Mouse (Mus musculus): ENCODE measurements around the gene Hist1h4j.
"Not testable (repeated sequence)": the region's sequence is repeated elsewhere in the genome, so short reads cannot be mapped to it uniquely, and the experiment has no call there.

Hist1h4j gene

DNA sequence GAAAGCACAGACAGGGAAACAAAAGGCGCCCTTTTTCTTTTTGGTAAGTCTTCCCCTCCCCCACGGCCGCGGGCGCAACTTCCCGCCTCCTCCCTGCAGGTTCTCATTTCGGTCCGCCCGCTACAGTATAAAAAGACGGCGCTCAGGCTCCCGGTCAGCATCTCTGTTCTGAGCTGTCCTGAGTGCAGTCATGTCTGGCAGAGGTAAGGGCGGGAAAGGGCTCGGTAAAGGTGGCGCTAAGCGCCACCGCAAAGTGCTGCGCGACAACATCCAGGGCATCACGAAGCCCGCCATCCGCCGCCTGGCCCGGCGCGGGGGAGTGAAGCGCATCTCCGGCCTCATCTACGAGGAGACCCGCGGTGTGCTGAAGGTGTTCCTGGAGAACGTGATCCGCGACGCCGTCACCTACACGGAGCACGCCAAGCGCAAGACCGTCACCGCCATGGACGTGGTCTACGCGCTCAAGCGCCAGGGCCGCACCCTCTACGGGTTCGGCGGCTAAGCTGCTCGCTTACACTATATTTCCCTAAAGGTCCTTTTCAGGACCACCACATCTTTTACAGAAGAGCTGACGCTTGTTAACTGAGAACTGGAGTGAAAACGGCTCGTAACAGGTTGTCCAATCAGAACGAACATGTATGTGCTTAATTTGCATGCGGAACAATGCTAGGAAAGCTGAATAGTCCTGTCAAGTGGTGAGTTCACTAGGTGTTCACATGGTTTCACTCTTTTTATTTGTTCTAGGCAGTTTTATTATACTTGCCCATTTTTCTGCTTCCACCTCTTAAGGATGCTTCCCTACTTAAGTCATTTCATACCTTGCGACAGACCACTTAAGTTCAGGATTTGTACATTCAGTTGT, at the start of gene Hist1h4j:
Gene Hist1h4j, plus strand, starts transcription at position 159 of the 862 bp plus-strand sequence.
- DNase-seq, result peak; percentile 86

DNA sequence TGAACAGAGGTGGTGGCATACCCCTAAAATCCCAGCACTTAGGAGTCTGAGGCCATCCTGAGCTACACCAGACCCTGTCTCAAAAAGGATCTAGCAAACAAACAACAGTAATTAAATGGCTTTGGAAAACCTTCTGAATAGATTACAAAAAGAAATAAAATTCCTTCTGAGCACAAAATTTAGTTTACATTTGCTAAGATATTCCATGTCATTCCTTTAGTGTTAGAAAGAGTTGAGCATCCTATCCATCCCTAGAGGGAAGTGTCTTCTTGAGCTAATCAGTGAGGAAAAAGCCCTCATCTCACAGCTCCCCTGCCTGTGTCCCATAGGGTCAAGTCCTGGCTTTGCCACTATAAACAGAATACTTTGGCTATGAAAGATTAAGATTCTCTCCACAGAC, 37.1 kb upstream of the Hist1h4j start, which contains the start of gene Olfr1359:
Gene Olfr1359, plus strand, starts transcription at position 301 of the 400 bp plus-strand sequence.
- DNase-seq, result no peak

DNA sequence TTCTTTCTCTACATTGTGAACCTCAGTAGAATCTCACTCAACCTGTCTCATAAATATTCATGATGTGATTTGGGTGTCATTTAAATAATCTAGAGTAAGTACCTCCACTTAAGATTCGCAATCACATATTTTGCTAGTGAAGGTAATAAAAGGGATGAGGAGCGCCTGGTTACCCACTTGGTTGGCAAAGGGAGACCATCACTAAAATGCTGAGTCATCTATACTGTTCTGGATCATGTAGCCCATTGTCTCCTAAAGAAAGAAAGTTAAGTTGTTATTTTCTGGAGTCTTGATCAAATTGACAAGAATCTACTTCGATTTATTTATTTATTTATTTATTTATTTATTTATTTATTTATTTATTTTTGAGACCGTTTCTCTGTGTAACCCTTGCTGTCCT, 28.2 kb upstream of the Hist1h4j start:
- DNase-seq, result no peak

DNA sequence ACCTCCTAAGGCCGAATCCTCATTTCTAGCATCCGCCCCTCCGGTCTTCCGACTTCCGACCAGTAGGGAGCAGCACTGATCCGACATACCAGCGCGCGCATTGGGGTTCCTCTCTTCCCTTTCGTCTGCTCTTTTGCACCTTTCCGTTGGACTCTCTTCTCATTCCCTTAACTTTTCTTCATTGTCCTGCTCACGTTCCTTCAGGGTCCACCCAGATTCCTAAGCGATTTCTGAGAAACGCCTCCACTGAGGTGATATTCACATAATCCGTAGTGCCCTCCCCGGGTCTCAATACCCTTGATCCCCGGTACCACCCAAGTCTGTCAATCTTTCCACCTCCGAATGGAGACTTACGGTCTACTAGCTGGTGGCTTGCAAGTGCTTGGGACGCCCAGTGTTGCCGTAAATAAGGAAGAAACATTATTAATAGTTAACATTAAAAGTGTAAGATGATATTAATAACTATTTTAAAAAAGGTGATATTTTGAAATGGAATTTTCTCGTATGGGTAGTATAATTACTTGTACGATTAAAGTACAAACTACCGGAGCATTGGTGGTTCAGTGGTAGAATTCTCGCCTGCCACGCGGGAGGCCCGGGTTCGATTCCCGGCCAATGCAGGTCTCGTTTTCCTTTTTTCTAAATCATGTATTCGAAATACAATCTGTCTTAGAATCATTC, 24.7 kb upstream of the Hist1h4j start:
- peak; percentile 92 for DNase-seq

DNA sequence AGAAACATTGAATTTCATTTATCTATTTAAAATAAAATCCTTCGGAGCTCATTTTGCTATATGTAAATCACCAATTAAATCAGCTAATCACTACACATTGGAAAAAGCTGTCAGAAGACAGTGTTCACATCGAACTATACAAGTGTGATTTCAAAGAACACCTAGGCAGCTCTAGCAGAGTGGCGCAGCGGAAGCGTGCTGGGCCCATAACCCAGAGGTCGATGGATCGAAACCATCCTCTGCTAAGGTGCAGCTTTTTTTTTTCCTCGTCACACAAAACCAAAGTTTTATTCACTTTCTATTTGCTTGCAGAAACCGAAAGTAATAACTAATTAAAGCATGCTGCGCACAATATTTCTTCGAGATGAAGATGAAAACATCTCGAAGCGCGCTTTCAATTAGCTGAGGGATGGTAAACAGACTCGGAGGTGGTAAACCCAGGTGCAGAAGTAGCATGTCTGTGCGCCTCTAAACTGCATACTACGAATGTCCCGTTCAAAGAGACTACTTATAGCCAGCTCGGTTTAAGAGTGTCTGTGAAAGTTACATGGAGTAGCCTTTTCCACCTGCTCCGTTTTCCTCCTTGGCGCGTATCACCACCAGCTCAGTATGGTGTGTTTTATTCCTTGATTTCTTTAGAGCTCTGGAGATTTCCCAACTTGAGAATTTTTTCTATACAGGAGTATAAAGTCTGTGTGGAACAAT, 23.9 kb upstream of the Hist1h4j start:
- peak; percentile 82 for DNase-seq

DNA sequence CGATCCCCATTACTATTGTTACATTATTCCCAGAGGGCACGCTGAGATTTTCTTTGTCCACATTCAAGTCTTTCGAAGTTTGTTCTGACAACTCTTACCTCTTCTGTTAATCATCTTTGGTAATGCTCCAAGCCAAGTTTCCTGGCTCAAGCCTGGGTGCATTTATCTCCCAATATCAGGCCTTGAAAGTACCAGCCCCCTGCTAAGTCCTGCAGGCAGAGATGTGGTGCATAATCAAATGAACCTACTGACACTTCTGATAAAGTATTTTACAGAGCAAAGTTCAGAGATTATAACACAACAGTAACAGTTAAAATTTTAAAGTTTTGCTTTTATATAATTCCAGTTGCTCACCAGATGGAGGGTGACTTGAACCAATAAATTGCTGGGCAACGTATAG, 23.2 kb upstream of the Hist1h4j start:
- no peak for DNase-seq

DNA sequence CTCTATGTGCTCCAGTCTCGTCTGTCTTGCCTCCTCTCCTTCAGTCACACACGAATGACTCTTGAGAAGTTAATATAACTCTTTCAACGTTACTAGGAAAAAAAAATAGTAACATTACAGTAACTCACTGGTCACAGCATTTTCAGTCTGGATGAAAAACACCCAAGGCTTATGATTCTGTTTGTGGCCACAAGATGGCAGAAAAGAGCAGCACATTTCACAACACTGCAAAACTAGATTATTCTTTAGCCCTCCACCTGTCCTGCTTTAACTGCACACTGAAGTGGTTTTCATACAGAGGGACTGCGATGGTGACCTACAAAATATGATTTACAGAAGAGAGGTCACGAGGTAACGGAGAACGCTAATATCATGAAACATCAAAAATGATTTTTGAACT, 20.1 kb upstream of the Hist1h4j start:
- peak; percentile 72 for DNase-seq

DNA sequence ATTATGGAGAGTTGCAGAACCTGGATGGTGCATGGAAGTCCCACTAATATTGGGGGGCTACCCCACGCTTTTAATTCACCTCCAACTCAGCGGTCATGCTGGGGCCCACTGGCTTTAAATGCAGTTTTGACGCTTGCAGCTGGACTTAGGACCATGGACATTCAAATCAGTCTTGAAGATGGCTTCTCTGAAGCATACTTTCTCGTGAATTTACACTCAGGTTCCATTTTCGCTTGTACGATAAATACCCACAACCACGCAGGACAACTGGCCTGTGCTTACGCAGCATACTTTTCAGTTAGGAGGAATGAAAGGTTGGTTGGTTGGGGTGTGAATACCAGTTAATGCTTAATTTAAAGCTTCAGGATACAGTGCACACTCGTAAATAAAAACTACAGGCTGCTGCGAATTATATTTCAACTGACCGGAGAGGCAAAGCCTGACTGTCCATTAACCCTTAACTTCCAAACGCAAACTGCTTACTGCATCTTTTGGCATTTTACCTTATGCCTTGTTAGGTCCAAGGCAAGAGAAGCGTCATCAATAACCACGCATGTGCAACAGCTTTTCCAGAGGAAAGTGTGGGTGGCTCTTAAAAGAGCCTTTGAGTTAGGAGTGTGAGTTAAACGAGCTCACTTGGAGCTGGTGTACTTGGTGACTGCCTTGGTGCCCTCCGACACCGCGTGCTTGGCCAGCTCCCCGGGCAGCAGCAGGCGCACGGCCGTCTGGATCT, 19.6 kb upstream of the Hist1h4j start:
- no peak for DNase-seq

DNA sequence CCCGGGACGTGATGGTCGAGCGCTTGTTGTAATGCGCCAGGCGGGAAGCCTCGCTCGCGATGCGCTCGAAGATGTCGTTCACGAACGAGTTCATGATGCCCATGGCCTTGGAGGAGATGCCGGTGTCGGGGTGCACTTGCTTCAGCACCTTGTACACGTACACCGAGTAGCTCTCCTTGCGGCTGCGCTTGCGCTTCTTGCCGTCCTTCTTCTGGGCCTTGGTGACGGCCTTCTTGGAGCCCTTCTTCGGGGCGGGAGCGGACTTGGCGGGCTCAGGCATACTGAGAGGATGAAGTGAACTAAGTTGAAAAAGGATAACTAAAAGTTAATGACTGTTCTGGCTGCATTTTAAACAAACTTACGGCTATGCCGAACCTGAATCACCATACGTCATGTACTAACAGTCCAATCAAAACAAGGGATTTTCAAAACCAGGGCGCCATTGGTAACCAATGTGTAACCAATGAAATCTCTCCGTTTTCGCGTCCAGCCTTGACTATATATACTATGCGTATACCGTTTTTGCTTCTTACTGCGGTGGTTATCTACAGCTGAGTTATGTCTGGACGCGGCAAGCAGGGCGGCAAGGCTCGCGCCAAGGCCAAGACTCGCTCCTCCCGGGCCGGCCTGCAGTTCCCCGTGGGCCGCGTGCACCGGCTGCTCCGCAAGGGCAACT, 18.9 kb upstream of the Hist1h4j start, which contains the start of the genes Hist1h2bl and Hist1h2ai:
Gene Hist1h2bl, minus strand, starts transcription at position 280 of the 676 bp plus-strand sequence.
Gene Hist1h2ai, plus strand, starts transcription at position 559 of the 676 bp plus-strand sequence.
- peak; percentile 81 for DNase-seq

DNA sequence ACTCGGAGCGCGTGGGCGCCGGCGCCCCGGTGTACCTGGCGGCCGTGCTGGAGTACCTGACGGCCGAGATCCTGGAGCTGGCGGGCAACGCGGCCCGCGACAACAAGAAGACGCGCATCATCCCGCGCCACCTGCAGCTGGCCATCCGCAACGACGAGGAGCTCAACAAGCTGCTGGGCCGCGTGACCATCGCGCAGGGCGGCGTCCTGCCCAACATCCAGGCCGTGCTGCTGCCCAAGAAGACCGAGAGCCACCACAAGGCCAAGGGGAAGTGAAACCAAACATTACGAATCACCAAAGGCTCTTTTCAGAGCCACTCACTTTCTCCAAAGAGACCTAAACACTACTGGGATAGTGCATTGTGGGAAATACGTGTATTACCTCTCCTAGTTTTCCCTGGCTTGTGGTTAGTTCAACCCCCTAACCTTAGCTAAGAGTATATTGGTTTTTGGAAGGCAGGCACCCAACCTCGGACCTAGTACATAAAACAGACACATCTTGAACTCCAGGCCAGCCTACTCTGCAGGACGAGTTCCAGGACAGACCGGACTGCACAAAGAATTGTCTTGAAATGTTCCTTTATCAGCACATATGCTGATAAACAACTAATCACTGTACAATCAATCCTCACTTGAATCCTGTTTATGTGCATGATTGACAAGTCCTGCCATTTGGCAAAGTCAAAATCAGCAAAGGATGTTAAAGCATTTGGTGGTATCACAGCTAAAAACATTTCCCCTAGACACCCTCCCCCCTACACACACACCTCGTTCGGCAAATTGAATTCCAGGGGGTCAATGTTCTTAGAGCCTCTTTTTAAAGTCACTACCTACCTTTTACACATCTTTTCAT, 18.1 kb upstream of the Hist1h4j start:
- DNase-seq, result not testable (repeated sequence)

DNA sequence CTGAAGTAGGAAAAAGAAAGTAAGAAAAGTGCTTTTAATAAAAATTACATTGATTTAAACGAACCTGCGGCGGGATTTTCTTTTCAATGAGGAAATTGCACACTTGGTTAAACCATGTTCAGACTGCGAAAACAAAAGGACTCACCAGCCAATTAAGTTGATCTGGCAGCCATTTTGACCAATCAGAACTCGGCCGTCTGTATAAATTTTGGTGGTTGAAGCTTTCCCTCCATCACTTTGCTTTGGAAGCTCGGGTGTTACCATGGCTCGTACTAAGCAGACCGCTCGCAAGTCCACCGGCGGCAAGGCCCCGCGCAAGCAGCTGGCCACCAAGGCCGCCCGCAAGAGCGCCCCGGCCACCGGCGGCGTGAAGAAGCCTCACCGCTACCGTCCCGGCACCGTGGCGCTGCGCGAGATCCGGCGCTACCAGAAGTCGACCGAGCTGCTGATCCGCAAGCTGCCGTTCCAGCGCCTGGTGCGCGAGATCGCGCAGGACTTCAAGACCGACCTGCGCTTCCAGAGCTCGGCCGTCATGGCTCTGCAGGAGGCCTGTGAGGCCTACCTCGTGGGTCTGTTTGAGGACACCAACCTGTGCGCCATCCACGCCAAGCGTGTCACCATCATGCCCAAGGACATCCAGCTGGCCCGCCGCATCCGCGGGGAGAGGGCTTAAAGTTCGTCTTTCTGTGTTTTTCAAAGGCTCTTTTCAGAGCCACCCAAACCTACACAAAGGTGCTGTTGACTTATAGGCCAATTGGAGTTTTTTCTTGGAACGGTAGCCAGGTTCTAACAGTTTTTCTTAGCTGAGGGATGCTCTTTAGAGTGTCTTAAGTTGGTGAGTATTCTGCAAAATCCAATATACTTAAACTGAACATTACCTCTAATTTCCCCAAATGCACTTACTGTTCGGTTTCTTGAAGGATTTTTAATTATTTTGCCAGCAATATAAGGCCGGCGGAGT, 17.2 kb upstream of the Hist1h4j start, which contains the start of gene Hist1h3h:
Gene Hist1h3h, plus strand, starts transcription at position 263 of the 961 bp plus-strand sequence.
- DNase-seq, result peak; percentile 84

DNA sequence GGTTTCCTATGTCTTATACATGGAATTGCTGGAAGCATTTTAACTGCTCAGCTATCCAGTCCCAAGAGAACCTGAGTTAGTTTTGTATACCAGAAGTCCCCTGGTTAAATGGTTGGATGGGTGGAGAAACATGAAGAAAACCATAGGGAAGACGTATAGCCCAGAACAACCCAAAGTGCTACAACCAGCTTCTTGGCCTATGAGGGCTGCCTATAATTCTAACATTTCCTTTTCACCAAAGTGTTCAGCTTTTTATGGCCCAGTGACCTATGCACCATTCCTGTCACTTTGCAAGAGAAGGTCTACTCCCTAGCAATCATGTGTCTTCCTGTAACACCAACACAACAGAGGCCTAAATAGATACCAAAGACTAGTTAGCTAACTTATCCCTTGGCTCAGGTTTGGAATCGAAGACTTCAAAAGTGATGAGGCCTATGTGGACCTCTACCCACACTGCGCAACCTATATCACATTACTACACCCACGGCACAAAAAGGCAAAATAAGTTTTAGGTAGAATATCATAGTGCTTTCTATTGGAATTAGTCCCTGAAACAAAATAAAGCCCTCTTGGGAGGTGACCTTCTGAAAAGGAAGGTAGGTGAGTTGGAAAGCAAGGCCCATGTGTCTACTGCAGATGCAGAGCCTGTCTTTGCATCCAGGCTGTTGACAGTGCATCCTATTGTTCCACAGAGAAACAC, 16.3 kb upstream of the Hist1h4j start:
- DNase-seq, result no peak

DNA sequence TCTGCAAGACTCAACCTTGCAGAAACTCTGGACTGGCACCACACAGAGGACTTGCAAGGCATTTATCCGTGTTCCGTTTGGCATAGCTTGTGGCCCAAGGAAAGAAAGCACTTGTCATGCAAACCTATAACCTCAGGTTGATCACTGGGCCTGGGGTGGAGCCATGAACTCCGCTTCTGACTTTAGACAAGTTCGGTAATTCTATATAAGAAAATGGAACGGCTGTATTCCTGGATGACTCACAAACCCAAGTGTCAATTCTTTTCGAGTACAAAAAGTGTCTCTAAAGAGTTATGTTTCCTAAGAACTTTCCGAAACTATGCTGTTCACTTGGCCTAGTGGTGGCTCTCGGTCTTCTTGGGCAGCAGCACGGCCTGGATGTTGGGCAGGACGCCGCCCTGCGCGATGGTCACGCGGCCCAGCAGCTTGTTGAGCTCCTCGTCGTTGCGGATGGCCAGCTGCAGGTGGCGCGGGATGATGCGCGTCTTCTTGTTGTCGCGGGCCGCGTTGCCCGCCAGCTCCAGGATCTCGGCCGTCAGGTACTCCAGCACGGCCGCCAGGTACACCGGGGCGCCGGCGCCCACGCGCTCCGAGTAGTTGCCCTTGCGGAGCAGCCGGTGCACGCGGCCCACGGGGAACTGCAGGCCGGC, 13.6 kb upstream of the Hist1h4j start:
- peak; percentile 10 for DNase-seq

DNA sequence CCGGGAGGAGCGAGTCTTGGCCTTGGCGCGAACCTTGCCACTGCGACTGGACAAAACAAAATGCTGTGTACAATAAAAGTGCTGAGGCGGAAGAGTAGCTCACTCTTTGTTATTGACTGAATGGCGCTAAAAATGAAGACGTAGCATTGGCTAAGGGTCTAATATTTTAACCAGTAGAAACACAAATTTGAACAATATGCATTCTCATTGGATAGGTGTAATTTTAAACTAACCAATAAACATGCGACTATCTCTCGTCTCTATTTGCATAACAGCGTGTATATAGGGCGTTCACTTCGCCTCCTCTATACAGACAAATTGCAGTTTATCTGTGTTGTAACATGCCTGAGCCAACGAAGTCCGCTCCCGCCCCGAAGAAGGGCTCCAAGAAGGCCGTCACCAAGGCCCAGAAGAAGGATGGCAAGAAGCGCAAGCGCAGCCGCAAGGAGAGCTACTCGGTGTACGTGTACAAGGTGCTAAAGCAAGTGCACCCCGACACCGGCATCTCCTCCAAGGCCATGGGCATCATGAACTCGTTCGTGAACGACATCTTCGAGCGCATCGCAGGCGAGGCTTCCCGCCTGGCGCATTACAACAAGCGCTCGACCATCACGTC, 13.0 kb upstream of the Hist1h4j start, which contains the start of gene Hist1h2bm:
Gene Hist1h2bm, plus strand, starts transcription at position 288 of the 616 bp plus-strand sequence.
- peak; percentile 69 for DNase-seq

DNA sequence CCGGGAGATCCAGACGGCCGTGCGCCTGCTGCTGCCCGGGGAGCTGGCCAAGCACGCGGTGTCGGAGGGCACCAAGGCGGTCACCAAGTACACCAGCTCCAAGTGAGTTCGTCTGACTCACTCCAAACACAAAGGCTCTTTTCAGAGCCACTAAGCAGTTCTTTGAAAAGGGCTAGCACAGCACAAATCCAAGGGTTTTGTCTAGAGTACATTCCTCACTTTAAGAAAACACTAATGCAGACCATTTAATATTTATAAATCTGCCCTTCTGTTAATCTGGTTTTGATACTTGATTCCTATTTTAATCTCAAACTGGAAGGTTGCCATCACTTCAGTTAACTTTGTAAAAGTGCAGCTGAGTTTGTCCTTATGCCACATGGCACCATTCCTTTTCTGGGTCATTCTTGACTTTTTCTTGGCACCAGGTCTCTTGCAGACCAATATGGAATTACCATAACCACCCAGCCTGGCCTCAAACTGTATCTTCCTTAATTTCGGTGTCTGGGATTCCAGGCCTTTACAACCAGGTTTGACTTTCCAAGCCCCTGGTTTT, 12.4 kb upstream of the Hist1h4j start:
- DNase-seq, result no peak

DNA sequence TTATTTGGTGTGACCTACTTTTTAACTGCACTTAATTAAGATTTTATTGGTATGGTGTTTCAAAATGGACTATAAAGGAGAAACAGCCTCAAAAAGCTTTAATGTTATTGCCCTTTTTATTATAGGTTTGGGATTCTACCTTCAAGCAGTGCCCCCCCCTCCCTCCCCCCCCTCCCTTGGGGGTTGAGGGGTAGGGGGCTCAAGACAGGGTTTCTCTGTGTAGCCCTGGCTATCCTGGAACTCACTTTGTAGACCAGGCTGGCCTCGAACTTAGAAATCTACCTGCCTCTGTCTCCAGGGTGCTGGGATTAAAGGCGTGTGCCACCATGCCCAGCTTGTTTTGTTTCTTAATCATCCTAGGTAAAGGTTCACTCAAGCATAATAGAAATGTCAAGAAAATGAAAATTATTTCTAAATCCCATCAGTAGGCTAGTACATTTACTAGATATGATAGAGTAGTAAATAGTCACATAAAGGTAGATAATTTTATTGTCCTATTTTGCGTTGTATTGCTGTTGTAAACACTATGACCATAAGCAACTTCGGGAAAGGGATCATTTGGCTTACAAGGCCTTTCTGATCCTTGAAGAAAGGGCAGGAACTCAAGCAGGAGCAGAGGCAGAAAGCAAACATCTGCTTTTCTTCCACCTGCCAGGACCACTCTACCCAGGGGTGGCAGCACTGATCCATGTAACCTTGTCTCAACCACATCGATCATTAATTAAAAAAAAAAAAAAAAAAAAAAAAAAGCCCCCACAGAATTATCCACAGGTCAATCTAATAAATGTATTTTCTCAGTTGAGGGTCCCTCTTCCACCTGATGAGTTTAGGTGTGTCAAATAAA, 11.6 kb upstream of the Hist1h4j start:
- DNase-seq, result peak; percentile 11

Data from kidney, postnatal 10 days (tissue).